Mouse (Mus musculus): ENCODE results near the gene Commd7.

DNA sequence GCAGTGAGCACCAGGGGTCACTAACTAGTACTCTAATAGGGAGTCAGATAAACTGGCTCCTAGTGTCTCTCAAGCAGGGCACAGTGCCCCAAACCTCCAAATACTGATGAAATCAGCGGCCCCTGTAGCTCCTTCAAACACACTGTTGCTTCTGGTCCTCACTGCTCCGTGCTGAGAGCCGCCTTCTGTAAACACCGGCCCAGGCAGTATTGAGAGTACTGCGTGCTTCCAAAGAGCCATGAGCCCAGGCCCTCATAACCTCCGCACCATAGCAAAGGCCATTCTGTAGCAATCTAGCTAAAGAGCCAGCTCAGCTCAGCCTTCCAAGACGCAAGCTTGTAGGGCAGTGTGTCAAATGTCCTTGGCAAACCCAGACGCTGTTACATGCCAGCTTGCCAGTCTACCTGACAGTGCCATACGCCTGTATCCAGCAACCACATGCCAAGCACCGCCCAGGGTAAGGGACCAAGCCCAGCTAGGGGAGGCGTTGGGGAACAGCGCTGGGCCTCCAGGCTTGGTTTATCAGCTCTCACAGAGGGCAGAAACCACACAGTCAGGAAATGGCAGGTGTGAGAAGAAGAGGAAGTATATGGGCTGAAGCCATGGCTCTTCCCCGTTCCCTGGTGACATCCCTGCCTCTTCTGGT lies 24.6 kb downstream of the Commd7 start:
- TF ChIP-seq CTCF (IDR thresholded peaks at IDR 0.05; ENCODE audit: extremely low read depth, insufficient read depth, insufficient read length, insufficient replicate concordance) = no peak
- TF ChIP-seq POLR2A (IDR thresholded peaks at IDR 0.05; ENCODE audit: low read depth, low read length) = no peak

Measured in spleen, adult 2 months (tissue).